Mouse (Mus musculus) ES-E14 (cell line): ENCODE measurements at regions not wholly inside any gene's neighbourhood (a gene's known extent, or its start where the extent isn't known, plus 50 kb on each side); places are given as distances from the start of the nearest gene placed in this dataset.

Source experiments
- CHD2 ChIP-seq: IDR thresholded peaks from 2 replicates; pipeline ENCODE4 v1.6.1; 2014; ENCODE audit warnings: mild to moderate bottlenecking, low read depth, low read length, inconsistent platforms
- HCFC1 ChIP-seq: IDR thresholded peaks from 2 replicates; pipeline ENCODE4 v1.6.1; 2012; ENCODE audit warnings: low read length, inconsistent platforms, borderline replicate concordance; ENCODE audit not compliant: insufficient read depth
- MAFK ChIP-seq: IDR thresholded peaks from 2 replicates; pipeline ENCODE4 v1.6.1; 2014; ENCODE audit warnings: mild to moderate bottlenecking, low read depth, low read length, inconsistent platforms; ENCODE audit not compliant: insufficient read depth
- ZC3H11A ChIP-seq: IDR thresholded peaks from 2 replicates; pipeline ENCODE4 v1.6.1; 2012; ENCODE audit warnings: low read depth, mild to moderate bottlenecking, inconsistent platforms, low read length, borderline replicate concordance
- ZNF384 ChIP-seq: IDR thresholded peaks from 2 replicates; pipeline ENCODE4 v1.6.1; 2012; ENCODE audit warnings: low read depth, low read length, inconsistent platforms

GRCm38 (mm10) chr7:136345051-136345450, 549.4 kb upstream of the Mgmt start:
- TF ChIP-seq MAFK (no peak), ZC3H11A (no peak), HCFC1 (no peak), ZNF384 (no peak), CHD2 (no peak)
